Mouse (Mus musculus) right cerebral cortex, adult 2 months (tissue): ENCODE results near the gene Rapgefl1.

ENCODE experiments used
- DNase-seq, 2 experiments: peaks; one replicate each; pipeline ENCODE4 v3.0.0; 2021 to 2022; ENCODE audit warnings: low spot score in 2 of 2

Rapgefl1 gene

GRCm38 (mm10) chr11:98836651-98837141, at the start of gene Rapgefl1:
Gene Rapgefl1 (plus strand): TSS chr11:98836785.
- DNase-seq, result peak; percentile 78

GRCm38 (mm10) chr11:98787229-98787628, 49.4 kb upstream of the Rapgefl1 start:
- no peak for DNase-seq

GRCm38 (mm10) chr11:98787691-98788090, 48.9 kb upstream of the Rapgefl1 start:
- DNase-seq, result no peak

- DNase-seq, result no peak
Measured at GRCm38 (mm10) chr11:98788139-98788538, 48.4 kb upstream of the Rapgefl1 start.

GRCm38 (mm10) chr11:98788550-98789218, 47.9 kb upstream of the Rapgefl1 start:
- peak; percentile 87 to 88 for DNase-seq

- no peak for DNase-seq
Measured at GRCm38 (mm10) chr11:98789219-98789807, 47.3 kb upstream of the Rapgefl1 start.

- no peak for DNase-seq
Measured at GRCm38 (mm10) chr11:98789824-98790223, 46.8 kb upstream of the Rapgefl1 start.

GRCm38 (mm10) chr11:98790631-98791205, 45.9 kb upstream of the Rapgefl1 start:
- no peak for DNase-seq

- no peak for DNase-seq
Measured at GRCm38 (mm10) chr11:98791448-98791847, 45.1 kb upstream of the Rapgefl1 start.

- no peak for DNase-seq
Measured at GRCm38 (mm10) chr11:98792081-98792480, 44.5 kb upstream of the Rapgefl1 start.

GRCm38 (mm10) chr11:98794469-98795014, 42.0 kb upstream of the Rapgefl1 start:
- peak; percentile 67 to 74 for DNase-seq

GRCm38 (mm10) chr11:98795015-98795713, 41.4 kb upstream of the Rapgefl1 start, which contains the start of gene Msl1:
Gene Msl1 (plus strand): TSS chr11:98795516.
- DNase-seq, result peak; percentile 78 to 79

GRCm38 (mm10) chr11:98795714-98796514, 40.7 kb upstream of the Rapgefl1 start:
- no peak for DNase-seq

GRCm38 (mm10) chr11:98796515-98797216, 39.9 kb upstream of the Rapgefl1 start:
- DNase-seq, result peak; percentile 72 to 77

GRCm38 (mm10) chr11:98797306-98797705, 39.3 kb upstream of the Rapgefl1 start:
- DNase-seq, result no peak

GRCm38 (mm10) chr11:98797909-98798308, 38.7 kb upstream of the Rapgefl1 start:
- DNase-seq, result no peak

GRCm38 (mm10) chr11:98804605-98805004, 32.0 kb upstream of the Rapgefl1 start, which contains the start of gene Casc3:
Gene Casc3 (plus strand): TSS chr11:98804905.
- no peak for DNase-seq

- DNase-seq, result no peak
Measured at GRCm38 (mm10) chr11:98808417-98808816, 28.2 kb upstream of the Rapgefl1 start.

GRCm38 (mm10) chr11:98809457-98810290, 26.9 kb upstream of the Rapgefl1 start:
- peak; percentile 99 for DNase-seq
